Mouse (Mus musculus): Measurements from ENCODE around the gene H1foo.

H1foo gene
- long read RNA-seq, experiment 1 = 0 reads
- long read RNA-seq, experiment 2 = 0 reads

- intact Hi-C loops (cut with DNase I) = no loop called here
These were observed at the start of gene H1foo for GRCm38 (mm10) chr6:115944638-115945037. Gene H1foo, plus strand, starts transcription at chr6:115944938.

DNA sequence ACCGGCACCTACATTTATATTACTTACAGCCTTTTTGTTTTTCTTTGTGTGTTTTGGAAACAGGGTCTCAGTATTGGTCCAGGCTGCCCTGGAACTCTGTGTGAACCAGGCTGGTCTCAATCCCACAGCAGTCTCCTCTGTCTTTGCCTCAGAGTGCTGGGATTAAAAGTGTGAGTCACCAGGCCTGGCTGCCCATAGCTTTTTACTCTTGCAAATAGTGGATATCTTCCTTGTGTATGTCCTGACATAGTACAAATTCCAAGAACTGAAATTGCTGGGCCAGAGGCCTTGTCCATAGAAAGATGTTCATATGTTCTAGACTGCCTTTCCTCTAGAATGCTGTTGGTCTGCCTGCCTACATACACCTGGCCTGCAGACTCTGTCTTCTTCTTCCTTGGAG, 48.4 kb upstream of the H1foo start:
- intact Hi-C loops (cut with DNase I) = loop anchor here (10.0 kb wide), 1 partner anchor 228 kb away; no protein-coding TSS in a partner anchor

DNA sequence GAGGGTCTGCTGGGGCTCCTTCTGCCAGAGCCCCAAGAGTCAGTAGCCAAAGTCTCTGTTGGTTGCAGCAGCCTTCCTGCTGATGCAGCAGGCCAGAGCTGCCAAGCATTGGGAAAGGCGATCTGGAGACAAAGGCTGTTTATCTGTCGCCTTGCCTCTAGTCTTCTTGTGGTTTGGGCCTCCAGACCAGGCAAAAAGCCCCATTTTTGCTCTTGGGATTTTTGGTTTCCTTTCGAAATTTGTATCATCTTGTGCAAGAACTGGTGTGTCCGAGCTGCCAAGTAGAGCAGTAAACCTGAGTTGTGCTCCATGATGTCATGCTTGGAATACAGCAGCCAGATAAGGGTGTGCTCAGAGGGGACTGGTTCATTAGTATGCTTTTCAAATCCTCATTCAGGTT, 47.6 kb upstream of the H1foo start:
- intact Hi-C loops (cut with DNase I) = loop anchor here (10.0 kb wide), 1 partner anchor 228 kb away; no protein-coding TSS in a partner anchor

- intact Hi-C loops (cut with DNase I) = loop anchor here (10.0 kb wide), 1 partner anchor 227 kb away; no protein-coding TSS in a partner anchor
These were observed 46.7 kb upstream of the H1foo start for GRCm38 (mm10) chr6:115897926-115898520.

DNA sequence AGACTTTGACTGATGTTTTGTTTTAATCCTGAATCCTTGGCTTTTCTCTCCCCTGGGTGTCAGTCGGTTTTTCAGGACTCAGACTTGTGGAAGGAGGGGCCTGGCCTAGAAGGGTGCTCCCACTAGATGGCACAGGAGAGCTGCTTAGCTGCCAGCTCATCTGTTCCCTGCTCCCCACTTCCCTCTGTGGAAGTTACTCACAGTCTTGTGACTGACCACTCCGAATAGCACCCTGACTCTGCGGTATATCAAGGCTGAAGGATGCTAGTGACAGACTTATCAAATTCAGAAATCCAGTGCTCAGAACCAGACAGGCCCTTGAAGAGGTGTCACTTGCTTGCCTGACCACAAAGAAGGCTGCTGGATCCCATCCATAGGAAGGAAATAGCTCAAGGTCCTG, 43.7 kb upstream of the H1foo start:
- intact Hi-C loops (cut with DNase I) = loop anchor here (2.0 to 5.0 kb wide), 2 partner anchors 56 to 106 kb away; no protein-coding TSS in a partner anchor

DNA sequence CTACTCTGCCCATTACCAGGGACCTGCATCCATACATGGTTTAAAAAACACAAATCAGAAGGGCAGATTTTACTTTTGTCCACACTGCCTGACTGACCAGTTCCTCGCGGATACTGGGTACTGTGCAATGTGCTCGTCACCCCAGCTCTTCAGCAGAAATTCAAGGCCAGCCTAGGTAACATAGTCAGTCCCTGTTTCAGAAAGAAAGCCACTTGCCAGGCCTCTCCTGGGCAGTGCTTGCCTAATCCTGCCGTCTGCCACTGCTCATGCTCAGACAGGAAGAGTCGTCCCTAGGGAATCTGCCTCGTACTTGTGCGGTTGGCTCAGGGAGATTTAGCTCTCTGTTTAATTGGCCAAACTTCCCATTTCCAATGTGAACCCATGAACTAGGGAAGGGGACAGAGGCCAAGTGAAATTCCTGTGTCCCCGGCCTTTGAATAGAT, 43.2 kb upstream of the H1foo start:
- intact Hi-C loops (cut with DNase I) = loop anchor here (2.0 to 5.0 kb wide), 2 partner anchors 56 to 105 kb away; no protein-coding TSS in a partner anchor

- intact Hi-C loops (cut with DNase I) = loop anchor here (5.0 kb wide), 1 partner anchor 55 kb away; no protein-coding TSS in a partner anchor
These were observed 42.2 kb upstream of the H1foo start for GRCm38 (mm10) chr6:115902545-115902944.

GRCm38 (mm10) chr6:115905568-115905967, 39.2 kb upstream of the H1foo start:
- intact Hi-C loops (cut with DNase I) = no loop called here

DNA sequence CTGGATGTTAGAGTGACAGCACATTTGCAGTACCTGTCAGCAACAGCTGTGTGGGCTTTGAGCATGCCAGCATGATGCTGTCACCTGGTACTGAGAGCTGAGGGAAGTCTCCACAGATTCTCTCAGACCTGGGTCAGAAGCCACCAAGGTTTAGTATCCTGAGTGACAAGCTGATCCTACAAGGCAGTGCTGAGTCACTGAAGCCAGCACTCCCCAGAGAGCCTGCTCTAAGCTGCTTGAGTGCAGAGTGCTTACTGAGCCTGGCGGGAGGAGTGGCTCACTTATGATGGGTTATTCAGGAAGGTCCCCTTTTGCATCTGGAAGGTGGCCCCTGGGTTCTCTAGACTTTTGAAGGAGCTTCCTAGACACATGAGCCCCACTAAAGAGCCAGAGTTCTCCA, 38.3 kb upstream of the H1foo start:
- intact Hi-C loops (cut with DNase I) = no loop called here

DNA sequence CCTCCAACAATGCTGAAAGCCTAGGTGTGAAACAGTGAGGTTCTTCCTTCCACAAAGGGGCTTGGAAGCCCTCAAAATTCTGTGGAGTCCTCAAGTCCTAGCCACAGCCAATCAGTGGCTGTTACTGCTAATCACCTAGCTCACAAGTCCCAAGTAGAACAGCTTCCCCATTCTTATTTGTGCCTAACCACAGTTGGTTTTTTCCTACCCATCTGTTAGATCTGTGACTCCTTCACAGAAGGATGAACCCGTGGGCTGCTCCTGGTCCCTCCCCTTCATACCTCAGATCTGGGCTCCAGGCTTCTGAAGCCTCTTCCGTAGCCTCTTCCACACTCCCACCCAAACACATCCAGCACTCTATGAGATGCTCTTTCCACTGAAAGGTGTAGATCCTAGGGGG, 37.9 kb upstream of the H1foo start:
- intact Hi-C loops (cut with DNase I) = no loop called here

DNA sequence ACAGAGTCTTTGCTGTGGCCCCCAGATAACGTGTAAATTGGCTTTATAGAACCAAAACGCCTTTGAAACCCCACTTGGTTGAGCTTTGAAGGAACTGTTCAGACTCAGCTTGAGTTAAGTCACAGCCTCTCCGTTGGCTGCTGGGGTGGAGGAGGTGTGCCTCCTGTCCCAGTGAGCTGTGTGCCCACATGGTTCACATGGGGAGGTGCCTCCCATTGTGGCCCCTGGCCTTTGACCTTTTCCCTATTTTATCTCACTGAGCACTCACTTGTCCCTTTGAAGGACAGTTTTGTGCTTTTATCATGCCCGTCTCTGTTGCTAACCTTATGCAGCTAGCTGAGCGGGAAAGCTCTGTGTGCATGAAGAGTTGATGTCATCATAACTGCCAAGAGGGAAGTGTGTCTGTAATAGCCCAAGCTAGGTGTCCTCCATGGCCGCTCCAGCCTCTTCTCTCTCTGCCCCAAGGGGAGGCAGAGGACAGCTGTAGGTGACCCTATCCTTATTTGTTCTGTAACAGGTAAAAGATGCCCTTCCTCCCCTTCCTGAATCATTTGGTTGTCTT, 36.2 kb upstream of the H1foo start:
- intact Hi-C loops (cut with DNase I) = no loop called here

DNA sequence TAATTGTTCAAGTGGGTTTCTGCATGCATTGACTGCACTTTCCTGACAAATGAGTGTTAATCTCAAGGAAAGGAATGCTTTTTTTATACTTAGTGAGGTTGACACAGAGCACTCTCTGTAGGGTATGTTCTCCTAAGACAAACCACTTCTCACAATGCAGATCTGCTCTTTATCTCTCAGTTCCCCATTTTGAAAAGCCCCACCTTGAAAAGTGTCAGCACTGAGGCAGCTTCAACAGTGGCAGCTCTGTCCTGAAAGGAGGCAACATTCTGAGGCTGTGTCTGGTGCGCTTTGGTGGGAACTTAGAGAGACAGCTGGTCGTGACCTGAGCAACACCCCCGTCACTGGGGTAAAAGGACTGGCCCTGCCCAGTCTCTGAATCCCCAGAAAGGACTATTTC, 35.7 kb upstream of the H1foo start:
- intact Hi-C loops (cut with DNase I) = no loop called here

- intact Hi-C loops (cut with DNase I) = no loop called here
These were observed 34.8 kb upstream of the H1foo start for GRCm38 (mm10) chr6:115909940-115910339.

DNA sequence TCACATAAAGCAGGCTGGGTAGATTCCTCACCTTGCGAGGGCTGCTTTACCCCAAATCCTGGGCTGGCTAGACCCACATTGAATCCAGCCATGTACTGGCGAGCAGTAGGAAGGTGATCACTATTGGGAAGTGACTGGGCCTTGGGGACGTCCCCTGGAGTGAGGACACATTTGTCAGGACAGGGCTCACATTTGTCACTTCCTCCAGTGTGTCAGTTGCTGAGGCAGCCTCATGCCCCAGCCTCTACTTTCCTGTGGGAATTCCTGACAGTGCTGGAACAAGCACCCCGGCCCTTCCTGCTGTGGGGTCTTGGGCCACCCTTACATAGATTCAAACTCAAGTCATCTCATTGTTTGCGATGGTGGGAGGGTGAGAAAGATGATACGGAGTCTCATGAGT, 33.0 kb upstream of the H1foo start:
- intact Hi-C loops (cut with DNase I) = no loop called here

DNA sequence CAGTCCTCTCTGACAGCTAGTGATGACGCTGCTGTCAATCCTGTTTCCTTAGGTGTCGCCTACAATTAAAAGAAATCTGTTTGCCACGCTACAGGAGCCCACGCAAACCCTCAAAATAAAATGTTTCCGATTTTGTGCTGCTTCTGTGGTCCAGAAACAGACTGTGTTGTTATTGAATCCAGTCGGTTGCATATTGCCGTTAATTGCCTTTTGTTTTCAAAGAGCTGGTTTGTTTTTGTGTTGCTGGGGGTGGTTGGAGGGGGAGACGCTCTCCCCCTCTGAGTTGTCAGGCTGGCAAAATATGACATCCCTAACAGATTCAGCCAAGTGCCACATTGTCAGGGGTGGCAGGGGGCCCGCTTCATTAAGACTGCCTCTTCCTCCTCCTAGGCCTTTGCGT, 31.3 kb upstream of the H1foo start:
- intact Hi-C loops (cut with DNase I) = no loop called here

DNA sequence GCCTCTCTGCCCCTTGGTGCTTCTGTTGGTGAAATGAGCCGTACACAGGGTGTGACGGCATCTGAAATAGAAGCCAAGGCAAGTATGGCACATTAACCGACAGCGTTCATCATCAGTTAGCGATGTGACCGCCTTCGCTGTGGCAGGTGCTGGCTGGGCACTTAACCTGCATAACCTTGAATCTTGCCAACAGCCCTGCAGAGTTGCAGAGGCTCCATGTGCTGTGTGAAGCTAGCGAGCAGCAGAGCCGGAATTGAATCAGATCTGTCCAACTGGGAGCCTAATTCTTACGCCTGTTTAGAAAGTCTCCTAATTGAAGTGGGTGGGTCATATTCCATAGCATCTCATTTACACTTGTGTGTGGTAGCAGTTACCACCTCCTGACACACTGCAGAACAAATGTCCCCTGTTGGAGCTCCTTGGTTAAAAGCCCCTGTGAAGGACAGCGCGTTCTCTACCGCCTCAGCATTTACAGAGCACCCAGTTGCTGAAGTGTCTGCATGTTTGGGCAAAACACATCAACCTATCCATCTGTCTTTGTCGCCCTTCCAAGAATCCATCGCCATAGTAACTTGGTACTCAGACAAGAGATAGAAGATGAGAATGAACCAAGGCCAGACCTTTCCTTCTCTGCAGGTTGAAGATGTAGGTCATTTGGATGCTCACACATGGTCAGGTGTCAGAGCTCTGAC, 30.1 kb upstream of the H1foo start:
- intact Hi-C loops (cut with DNase I) = loop anchor here (5.0 kb wide), 1 partner anchor 43 kb away; no protein-coding TSS in a partner anchor

GRCm38 (mm10) chr6:115915601-115916445, 28.9 kb upstream of the H1foo start:
- intact Hi-C loops (cut with DNase I) = loop anchor here (5.0 kb wide), 1 partner anchor 41 kb away; no protein-coding TSS in a partner anchor

DNA sequence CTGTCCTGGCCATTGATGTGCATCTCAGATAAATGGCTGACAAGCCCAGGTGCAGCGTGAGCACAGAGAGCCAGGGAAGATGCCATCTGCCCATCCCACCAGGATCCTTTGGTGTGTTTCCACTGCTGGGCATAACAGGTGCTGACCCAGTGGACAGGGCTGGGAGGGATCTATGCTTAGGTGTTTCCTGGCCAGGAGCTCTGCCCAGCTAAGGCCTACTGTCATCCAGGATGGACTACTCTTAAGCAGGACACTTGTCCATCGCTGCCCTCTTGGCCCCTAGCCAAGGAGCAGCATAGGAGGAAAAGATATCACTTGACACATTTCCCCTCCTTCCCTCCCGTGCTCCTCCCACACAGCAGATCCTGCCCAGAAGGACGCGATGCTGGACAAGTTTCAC, 28.1 kb upstream of the H1foo start:
- intact Hi-C loops (cut with DNase I) = loop anchor here (5.0 kb wide), 1 partner anchor 41 kb away; no protein-coding TSS in a partner anchor

GRCm38 (mm10) chr6:115918615-115919014, 26.1 kb upstream of the H1foo start:
- intact Hi-C loops (cut with DNase I) = loop anchor here (5.0 kb wide), 1 partner anchor 39 kb away; no protein-coding TSS in a partner anchor

GRCm38 (mm10) chr6:115919876-115920275, 24.9 kb upstream of the H1foo start:
- intact Hi-C loops (cut with DNase I) = loop anchor here (5.0 kb wide), 1 partner anchor 37 kb away; no protein-coding TSS in a partner anchor

DNA sequence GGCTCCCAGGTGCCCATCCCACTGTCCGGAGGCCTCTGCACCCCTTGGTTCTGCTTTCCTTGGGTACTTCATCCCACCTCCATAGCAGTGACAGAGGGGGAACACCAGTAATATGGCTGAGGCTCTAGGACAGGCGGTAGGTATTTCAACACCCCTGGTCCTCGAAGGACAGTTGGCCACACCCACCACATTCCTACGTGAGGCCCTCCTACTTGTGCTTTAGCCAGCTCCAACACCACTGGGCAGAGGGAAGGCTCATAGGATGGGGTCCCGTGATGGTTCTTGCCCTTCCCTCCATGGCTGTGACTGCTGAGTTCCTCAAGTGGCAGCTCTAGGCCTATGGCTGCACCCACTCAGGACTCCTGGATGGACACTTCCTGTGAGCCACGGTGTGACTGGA, 19.9 kb upstream of the H1foo start:
- intact Hi-C loops (cut with DNase I) = no loop called here

All from adrenal gland (tissue).